Mouse (Mus musculus) liver (tissue): ENCODE measurements around the gene Ccng2.

Source experiments
- DNase-seq: peaks from one replicate; pipeline ENCODE4 v3.0.0-alpha.2; 2020; ENCODE audit warnings: mixed read lengths

Gene Ccng2

DNA sequence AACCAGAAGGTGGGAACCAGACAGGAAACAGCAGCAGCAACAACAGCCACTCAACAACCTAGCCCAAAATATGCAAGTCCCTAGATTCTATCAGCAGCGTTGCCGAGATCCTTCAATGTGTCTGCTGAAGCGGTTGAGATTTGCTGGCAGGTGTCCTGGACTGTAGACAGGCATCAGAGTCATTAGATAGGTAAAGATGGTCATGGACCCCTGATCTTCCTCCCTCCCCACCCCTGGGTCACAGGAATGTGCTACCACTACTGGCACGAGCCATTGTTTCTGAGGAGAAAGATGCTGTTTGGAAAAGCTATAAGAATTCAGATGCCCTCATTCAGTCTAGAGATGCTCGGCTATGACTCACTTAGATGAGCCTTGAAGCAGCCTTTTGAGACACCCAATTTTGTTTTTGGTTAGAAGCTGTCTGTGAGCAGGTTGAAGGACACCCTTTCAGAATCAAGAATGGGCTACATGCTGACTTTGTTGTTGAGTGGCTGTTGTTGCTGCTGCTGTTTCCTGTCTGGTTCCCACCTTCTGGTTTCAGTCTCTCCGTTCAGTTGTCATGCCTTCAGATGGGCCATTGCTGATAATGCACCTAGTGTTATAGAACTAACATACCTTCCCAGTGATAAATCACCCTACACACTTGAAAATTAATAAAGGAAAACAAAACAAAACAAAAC, 3.5 kb upstream of the Ccng2 start:
- DNase-seq: no peak

DNA sequence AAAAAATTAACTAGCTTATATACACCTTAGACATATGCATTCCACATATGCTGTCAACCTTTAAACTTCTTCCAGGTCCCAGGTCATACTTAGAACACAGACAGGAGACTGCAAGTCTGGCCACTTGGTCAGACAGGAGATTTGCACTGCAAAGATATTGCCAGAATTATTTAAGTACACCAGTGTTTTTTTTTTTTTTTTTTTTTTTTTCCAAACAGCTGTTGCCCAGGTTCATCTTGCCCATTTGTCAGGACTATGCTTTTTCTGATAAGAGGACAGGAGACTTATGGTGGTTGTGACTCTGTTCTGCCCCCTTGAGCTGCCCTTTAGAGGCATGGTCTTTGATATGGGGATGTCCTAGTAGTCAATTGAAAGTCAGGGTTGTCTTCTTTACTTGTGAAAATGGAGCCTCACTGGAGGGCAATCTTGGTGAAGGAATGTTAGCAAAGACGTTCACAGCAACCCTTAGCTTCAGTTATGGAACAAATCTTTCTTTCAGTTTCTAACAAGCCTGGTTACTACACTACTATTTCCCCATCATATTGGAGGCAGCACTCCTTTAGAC, 2.8 kb upstream of the Ccng2 start:
- DNase-seq: no peak

DNA sequence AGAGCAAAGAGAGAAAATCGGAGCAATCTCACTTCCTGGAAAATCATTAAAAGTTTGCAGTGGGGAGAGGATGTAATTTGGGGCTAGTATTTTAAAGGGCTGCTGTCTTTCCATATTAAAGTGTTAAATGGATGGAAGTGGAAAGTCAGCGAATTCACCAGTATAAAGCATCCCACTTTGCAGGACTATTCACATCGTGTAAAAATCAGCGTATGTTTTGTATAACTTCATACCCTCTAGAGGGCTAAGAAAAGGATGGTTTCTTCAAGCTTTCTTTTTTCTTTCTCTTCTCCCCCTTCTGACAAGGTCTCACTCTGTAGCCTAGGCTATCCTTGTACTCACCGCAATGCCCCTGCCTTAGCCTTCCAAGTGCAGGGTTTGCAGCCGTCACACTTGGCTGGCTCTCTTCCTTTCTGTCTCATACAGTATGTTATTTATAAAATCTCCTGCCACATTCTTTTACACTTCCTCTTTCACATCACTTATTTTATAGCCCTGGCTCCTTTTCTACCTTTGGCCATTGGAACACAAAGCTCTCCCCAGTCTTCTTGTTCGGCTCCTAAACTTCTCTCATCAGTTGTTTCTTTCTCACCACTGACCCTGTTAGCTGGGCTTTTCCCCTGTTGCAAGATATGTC, 1.8 kb upstream of the Ccng2 start:
- DNase-seq: no peak

DNA sequence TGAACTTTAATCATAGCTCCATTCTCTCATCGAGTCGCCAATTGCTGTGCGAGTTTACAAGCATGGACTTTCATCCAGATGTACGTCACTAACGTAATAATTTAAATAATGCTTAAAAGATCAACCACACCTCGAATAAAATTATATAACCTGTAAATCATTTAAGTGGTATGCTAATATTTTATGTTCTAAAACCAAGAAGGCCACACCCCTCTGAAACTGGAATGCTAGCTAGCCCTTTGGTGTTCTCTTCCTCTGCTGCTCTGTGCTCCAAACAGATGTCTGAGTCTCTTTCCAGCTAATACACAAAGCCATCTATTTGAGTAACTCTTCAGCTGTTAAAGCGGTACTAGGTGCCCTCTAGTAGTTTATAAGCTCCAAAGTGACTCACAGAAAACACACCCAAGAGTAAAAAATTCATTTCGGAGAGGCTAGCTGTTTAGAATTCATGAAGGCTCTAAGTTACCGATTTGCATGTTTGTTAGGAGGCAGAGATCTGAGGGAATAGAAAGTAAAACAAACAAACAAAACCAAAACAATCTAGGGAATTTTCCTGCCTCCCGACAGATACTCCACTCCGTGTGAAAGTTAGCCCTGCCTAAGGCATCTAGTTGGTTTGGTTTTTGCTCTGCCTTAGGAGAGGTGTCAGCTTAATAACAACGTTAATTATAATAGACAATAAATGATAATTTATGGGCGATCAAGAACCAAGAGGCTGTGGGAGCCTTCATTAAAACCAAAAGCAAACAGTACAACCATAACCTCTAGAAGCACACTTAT, 1.1 kb upstream of the Ccng2 start:
- no peak for DNase-seq

DNA sequence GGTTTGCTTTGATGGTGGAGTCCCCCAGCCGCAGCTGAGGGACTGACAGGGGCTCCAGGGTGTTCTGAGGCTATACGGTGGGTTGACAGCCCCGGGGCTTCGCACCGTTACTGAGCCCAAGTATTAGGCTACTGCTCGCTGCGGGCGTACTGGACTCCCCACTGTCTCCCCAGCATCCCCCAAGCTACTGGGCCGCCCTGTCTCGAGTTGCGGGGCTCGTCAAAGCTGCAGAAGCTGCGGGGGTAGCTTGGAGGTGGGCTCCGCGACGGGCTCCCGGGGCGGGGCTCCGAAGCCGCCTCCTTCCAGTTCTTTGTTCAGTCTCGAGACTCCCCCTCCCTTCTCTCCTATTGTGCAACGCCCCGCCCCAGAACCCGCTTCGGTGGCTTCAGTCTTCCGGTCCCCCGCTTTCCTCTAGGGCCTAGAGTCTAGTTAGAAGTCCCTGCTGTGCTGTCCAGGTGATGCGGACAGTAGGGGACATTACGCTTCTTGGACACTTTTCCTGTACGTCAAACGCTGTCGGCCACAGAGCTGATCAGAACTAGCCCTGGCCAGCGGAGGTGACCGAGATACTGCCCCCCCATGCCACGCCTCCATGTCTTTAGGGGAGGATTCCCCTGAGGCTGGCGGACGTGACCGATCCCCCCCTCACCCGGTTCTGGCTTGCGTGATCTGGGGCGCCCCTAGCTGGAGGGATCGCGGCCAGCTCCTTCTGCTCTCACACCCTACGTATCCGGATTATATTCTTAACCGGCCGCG, 972 bp downstream of the Ccng2 start:
- peak; percentile 76 for DNase-seq

DNA sequence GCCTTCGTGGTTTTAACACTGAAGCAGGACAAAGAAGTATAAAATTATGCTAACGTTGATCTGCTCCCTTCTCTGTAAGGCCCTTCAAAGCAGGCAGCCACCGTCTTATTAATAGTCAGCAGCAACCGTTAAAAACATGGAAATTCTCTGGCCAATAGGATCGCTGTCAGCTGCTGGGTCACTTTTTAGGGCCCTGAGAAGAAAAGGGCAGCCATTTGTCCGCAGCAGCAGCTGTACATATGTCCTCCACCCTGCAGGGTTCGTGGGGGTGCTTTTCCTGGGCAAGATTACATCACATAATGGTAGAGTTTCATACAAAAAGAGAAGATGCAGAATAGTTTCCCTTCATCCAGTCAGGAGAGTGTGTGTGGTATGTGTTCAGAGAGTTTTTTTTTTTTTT, 3.0 kb downstream of the Ccng2 start:
- no peak for DNase-seq

DNA sequence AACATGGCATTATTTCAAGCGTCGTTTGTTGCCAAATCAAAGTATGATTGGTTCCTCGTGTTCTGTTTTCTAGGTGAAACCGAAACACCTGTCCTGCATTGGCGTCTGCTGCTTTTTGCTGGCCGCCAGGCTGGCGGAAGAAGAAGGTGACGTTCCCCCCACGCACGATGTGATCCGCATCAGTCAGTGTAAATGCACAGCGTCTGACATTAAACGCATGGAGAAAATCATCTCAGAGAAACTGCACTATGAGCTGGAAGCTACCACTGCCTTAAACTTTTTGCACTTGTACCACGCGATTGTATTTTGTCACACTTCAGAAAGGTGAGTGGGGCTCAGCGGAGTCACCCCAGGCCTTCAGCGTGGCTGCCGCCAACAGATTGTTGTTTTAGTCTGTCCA, 3.7 kb downstream of the Ccng2 start:
- DNase-seq: no peak

DNA sequence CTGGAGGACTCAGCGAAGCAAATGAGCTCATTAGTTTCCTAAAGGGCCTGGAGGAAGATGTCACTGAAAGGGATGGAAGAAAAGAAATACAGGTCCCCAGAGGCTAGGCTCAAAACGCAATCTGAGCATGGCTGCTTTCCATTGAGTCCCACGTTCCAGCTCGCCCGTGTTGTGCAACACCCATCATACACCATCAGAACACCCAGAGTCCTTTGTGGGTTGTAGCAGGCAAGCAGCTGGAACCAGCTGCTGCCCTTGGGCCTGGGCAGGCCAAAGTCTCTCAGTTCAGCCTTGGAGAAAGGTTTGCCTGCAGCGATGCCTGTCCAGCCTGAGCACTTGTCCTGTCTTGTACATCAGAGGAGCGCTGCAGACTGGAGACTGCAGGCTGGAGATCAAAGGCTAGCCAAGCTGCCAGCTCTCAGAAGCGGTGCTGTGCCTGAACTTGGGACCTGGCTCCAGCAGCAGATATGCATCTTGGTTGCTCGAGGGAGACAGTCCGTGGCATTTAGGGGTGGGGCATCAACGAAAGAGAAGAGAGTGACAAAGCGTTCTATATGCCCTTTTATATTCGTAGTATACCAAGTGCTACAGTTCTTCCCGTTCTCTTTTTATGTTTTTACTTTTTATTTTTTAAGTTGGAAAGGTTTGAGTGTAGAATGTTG, 15.5 kb downstream of the Ccng2 start:
- DNase-seq: no peak

DNA sequence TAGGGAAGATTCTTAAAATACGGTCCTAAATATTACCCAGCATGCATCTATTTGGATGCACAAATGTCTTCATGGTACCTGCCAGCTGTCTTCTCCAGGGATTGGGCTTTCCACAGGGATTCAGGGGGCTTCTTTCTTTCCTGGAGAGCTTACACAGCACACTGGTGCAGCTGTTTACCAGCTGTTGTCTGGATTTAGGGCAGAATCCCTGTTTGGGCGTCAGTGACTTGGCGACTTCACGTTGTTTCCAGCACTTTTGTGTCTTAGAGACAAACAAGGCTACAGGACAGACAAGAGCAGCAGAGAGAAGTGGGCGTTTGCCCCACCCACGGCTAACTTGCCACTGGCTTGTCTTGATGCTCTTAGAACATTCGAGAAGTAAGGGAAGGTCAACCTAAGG, 16.1 kb downstream of the Ccng2 start:
- no peak for DNase-seq

DNA sequence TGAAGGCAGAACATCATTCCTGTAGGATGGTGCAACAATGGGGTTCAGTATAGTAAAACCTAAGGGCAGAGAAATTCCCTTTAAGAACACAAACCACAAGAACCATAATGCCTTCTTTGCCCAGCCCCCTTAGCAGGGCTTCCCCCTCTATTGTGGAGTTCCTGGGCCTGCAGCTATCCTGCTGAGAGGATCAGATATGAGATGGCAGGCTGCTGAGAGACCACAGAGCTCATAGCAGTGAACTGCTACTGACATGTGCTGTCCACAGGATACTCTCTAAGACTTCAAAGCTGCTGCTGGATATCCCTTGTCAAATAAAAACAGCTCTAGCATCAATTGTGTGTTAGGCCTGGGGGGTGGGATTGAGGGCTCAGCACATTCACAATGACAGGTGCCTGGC, 21.5 kb downstream of the Ccng2 start:
- DNase-seq: no peak

DNA sequence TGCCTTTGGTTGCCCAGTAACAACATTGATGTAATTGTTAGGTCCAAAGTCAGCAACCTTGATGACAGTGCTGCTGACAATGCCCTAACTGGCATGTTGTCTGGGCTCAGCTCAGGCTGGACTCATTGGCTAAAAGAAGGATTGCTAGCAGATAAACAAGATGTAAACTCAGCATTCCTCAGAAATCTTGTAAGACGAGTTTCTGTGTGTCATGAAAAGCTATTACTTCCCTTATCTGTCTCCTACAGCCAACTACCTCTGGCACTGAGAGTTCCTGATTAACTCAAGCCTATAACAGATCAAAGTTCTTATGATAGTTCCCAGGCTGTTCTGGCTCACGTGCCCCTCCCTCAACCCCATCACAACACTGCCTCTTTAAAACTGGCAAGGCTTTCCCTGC, 23.2 kb downstream of the Ccng2 start:
- DNase-seq: peak; percentile 17

DNA sequence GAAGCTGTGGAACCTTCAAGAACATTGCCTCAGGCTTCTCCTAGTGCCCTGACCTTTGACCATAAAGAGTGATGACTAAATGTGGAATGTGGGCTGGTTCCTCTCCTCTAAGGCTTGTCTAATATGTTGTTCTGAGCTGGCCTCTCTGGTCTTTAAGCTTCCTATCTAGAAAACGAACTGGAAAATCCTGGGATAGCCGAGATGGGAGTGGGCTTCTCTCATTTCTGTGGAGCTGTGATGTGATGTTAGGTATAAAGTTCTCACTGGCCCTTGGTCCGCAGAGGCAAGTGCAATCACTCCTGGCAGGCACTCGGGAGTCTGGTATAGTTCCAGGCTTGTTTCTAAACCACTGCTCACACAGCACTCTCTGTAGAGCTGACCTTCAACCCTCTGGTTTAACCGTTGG, 29.3 kb downstream of the Ccng2 start:
- no peak for DNase-seq

DNA sequence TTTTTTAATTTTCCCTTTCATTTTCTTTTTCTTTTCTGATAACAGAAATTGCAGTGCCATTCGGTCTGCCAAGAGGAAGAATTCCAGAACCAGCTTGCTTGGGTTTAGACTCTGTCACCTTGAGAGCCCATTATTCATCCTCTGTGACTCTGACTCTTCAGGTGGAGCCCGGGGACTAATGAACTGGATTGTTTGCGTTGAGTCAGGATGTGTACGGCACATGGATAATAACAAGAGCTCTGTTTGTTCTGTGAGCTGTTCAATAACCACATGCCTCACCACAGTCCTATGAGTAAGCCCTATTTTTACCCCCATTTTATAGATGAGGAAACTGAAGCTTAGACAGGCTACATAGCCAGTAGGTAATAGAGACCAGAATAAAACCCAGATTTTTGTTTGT, 29.7 kb downstream of the Ccng2 start:
- DNase-seq: no peak

DNA sequence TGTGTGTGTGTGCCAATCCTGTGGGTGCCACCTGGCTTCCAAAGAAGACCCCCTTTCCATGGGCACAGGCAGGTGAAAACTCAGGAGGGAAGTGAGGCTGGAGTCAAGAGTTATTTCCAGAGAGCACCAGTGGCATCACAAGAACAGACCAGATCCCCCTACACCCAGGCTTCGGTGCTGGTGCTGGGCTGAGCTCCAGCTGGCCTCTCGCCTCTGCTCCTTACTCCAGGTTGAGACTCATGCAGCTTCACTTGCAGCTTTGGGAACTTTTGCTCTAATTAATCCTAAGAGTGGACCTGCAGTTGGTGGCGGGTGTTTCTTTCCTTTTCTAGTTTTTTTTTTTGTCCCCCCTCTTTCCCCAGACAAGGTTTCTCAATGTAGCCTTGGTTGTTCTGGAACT, 30.3 kb downstream of the Ccng2 start:
- no peak for DNase-seq

DNA sequence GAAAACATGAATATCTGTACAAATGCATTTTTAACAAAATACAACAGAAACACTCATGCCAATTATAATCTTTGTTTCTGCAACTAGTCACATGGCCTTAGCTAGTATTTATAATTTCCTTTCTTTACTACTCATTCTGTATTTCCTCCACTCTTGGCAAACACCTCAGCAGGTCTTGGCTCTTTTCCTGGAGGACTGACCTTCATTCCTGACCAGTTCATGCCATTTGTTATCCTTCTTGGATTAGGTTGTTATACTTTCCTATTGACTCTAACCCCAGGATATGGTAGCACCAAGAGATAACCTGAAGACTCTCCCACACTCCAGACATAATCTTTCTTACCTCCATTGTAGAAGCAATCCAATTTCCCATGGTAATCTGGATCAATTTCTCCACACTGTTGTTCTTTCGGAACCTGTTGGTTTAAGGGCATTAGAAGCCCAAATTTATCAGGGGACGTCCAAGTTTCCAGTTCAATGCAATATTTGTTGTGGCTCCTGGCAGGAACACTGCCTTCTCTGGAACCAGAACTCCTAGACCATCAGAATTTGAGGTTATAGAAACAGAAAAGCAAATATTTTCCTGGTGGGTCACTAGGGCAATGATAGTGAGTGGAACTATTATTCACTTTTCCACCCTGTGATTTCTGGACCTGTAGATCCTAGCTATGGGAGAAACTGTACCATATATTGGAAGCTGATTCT, 38.2 kb downstream of the Ccng2 start:
- no peak for DNase-seq

DNA sequence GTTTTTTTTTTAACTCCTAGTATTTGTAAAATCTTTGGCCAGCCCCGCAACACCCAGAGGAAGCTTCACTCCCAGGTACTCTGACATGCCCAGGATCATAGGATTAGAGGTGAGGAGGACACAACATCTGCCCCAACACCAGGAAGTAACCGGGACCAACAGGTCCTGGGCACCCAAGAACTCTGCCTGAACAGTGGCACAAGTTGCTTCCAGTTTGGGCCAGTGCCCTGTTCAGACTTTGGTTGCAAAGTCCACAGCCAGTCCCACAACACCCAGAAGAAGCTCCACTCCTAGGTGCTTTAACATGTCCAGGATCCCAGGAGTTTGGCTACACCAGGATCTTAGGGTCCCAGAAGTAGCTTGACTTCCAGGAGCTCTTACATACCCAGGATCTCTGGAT, 41.9 kb downstream of the Ccng2 start:
- no peak for DNase-seq

DNA sequence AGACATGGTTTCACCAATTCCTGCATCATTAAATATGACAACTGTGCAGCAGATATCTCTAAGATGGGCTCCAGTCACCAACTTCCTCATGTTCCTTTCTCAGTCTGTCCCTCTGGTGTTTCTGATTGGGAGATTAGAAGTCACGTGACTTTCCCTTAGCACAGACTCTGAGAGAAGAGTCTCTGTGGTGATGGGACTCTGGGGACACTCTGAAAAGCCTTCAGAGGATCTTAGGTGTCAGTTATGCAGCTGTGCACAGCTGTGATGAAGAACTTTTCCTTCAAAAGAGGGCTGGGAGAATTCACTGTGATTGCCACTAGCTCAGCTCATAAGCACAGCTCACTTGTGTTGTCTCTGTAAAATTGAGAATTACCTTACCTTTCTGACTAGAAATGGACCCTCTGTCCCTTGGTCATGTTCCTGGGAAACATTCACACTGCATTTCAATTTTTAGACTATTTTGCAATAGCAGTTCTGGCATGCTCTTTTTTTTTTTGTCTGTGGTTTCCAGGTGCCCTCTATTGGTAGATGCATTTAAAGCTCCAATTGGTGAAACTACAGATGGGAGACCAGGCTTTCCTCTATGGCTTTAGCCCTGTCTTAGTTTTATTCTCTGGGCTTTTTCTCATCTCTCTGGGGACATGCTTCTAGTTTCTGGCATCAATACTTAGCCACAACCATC, 56.4 kb downstream of the Ccng2 start:
- no peak for DNase-seq
